Mouse (Mus musculus) ES-Bruce4 (cell line): Measurements from ENCODE around the gene Tes3-ps.

ENCODE experiments used
- CTCF ChIP-seq: IDR thresholded peaks from one replicate; pipeline ENCODE4 v1.8.1; 2011; ENCODE audit warnings: low read depth, low read length
- EP300 ChIP-seq: IDR thresholded peaks from 2 replicates; pipeline ENCODE4 v1.6.1; 2011; ENCODE audit warnings: low read depth, low read length; ENCODE audit not compliant: insufficient read depth
- POLR2A ChIP-seq: IDR thresholded peaks from one replicate; pipeline ENCODE4 v1.8.1; 2011; ENCODE audit warnings: low read length; ENCODE audit not compliant: insufficient read depth

DNA sequence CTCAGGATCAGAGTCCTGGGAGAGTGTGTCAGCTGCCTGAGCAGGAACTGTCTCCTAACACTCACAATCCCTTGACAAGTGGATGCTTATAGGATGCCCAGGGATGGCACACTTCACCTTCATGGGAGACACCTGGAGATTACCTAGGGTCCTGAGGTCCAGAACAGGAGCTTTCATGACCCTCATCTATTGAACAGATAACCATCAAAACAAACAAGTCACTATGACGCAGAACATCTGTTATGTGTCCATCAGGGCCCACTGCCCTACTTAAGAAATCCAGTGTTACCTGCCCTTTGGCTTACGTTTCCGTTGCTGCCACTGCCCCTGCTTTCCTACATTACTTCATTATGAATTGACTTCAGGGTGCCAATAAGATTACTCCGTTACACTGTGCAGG lies 12.7 kb downstream of the Tes3-ps start:
- no peak for TF ChIP-seq CTCF
- TF ChIP-seq POLR2A = no peak
- no peak for TF ChIP-seq EP300
